Mouse (Mus musculus) colon, adult 2 months (tissue): ENCODE measurements around the gene Gm13304. TPM values are rescaled to one million over a fixed set of nuclear protein-coding genes. Genes with fewer than 3 reads are reported as not detected.

Source experiments
- polyA plus RNA-seq: library from polyadenylated mRNA; depleted of rRNA; stranded (reverse); fragments of >200 nt; gene quantifications from 2 replicates; pipeline ENCODE4 v1.2.3, GENCODE M21; 2012; rRNA removed

Gm13304 gene
- not detected in 2 replicates for polyA plus RNA-seq

DNA sequence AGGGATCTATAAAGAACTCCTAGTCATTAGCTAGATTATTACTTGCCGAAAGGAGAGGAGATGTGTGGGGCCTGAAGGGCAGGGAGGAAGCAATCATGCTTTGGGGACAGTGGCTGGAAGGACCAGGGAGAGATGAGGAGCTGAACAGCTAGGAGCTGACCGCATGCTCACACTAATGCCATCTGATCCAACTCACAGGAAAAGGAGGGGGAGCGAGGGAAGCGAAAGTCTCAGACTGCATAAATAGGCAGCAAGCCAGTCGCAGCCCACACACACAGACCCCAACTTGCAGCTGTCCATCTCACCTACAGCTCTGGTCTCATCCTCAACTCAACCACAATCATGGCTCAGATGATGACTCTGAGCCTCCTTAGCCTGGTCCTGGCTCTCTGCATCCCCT is at the start of gene Gm13304:
Gene Gm13304, plus strand, starts transcription at position 301 of the 400 bp plus-strand sequence.

DNA sequence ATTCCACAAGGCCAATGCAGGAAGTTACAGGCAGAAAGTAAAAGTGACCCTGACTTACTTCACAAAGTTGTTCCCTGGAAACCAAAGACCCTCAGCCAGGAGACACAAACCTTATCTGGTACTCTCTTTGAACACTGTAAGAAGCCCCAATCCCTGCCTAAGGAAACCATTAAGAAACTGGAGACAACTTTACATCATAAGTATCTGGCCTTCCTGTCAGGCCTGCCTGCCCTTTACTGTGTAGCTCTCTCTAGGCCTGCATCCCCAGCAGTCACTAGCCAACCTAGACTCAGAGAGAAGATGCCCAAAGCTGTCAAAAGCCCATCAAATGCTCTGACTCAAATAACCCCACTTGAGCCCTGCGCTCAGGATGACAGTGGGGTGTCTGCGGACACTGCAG is 23.7 kb upstream of the Gm13304 start, which contains the start of gene Gm3893:
Gene Gm3893, plus strand, starts transcription at position 301 of the 400 bp plus-strand sequence.

DNA sequence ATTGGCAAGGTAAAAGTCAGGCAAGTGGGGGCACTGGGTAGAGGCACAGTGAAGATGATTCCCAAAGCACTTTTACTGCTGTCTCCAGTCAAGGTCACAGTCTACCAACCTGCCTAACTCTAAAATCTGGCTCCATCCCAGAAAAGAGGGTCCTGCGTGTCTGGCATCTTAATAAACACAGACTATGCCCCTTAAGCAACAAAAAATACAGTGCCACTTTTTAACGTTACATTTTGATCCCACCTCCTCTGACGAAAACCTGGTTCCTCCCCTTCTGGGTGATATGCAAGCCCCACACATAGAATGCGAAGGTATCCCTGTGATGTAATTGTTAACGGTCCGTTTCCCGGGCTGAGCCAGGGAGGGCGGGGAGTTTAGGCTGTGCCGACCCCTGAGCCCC is 38.5 kb downstream of the Gm13304 start, which contains the start of gene Gm13306:
Gene Gm13306, plus strand, starts transcription at position 301 of the 400 bp plus-strand sequence.

Other genes with a start within 250 kb of the Gm13304 start
- gene Gm21541, start 211.2 kb upstream of the Gm13304 start, polyA plus RNA-seq: 11.0 and 12.9 TPM in 2 replicates
- 0.69 and 0.74 TPM in 2 replicates for gene Gm20878, start 173.2 kb upstream of the Gm13304 start, polyA plus RNA-seq
- gene Fam205a4, start 148.8 kb upstream of the Gm13304 start, polyA plus RNA-seq: not detected in 2 replicates
- gene Gm21093, start 80.1 kb upstream of the Gm13304 start, polyA plus RNA-seq: 0.07 TPM in 1 of 2 replicates, not detected in the other
- gene Gm3893, start 23.6 kb upstream of the Gm13304 start, polyA plus RNA-seq: not detected in 2 replicates
- gene Gm13306, start 38.6 kb downstream of the Gm13304 start, polyA plus RNA-seq: not detected in 2 replicates
- gene Gm13305, start 53.8 kb downstream of the Gm13304 start, polyA plus RNA-seq: 0.09 TPM in 1 of 2 replicates, not detected in the other
- not detected in 2 replicates for gene Gm10600, start 125.8 kb downstream of the Gm13304 start, polyA plus RNA-seq
- gene Ccl21b, start 140.9 kb downstream of the Gm13304 start, polyA plus RNA-seq: 6.7 TPM in 1 of 2 replicates, not detected in the other
- gene Gm21953, start 179.4 kb downstream of the Gm13304 start, polyA plus RNA-seq: not detected in 2 replicates
- 0.03 and 0.05 TPM in 2 replicates for gene Fam205a3, start 203.5 kb downstream of the Gm13304 start, polyA plus RNA-seq